Mouse (Mus musculus) midbrain, embryonic 14.5 days (tissue): ENCODE data around the gene Angptl8. TPM values are rescaled to one million over a fixed set of nuclear protein-coding genes. Genes with fewer than 3 reads are reported as not detected.

Experiments used
- ATAC-seq: fragments of 200-750 bp; cut with Nextera tagmentation; 2 replicates; pipeline ENCODE4 v1.8.0; 2017; ENCODE audit warnings: moderate number of reproducible peaks, moderate library complexity; ENCODE audit not compliant: low FRiP score, low TSS enrichment
- DNase-seq: peaks from one replicate; pipeline ENCODE4 v3.0.0-alpha.2; 2015
- H3K27ac ChIP-seq: fragments of 300-500 bp; sonication (generic); replicated peaks from 2 replicates; pipeline ENCODE4 v1.5.1; 2014; ENCODE audit warnings: mild to moderate bottlenecking, low read depth, low read length, moderate library complexity
- H3K27me3 ChIP-seq: fragments of 300-500 bp; sonication (generic); 2 replicates; pipeline ENCODE4 v1.6.1; 2014; ENCODE audit warnings: low read length, control low read depth, mixed read lengths; ENCODE audit not compliant: control insufficient read depth, insufficient read depth
- H3K36me3 ChIP-seq: fragments of 300-500 bp; sonication (generic); 2 replicates; pipeline ENCODE4 v1.6.1; 2014; ENCODE audit warnings: low read length, control low read depth; ENCODE audit not compliant: control insufficient read depth, insufficient read depth
- H3K4me1 ChIP-seq: fragments of 300-500 bp; sonication (generic); 2 replicates; pipeline ENCODE4 v1.6.1; 2014; ENCODE audit warnings: mild to moderate bottlenecking, antibody characterized with exemption, low read length, control low read depth; ENCODE audit not compliant: control insufficient read depth, insufficient read depth
- H3K4me2 ChIP-seq: fragments of 300-500 bp; sonication (generic); 2 replicates; pipeline ENCODE4 v1.6.1; 2014; ENCODE audit warnings: mild to moderate bottlenecking, low read length, moderate library complexity
- H3K4me3 ChIP-seq: fragments of 300-500 bp; sonication (generic); replicated peaks from 2 replicates; pipeline ENCODE4 v1.5.1; 2014; ENCODE audit warnings: low read depth, low read length
- H3K9ac ChIP-seq: fragments of 300-500 bp; sonication (generic); replicated peaks from 2 replicates; pipeline ENCODE4 v1.6.1; 2014; ENCODE audit warnings: mild to moderate bottlenecking, low read length, moderate library complexity
- H3K9me3 ChIP-seq: fragments of 300-500 bp; sonication (generic); 2 replicates; pipeline ENCODE4 v1.6.1; 2016; ENCODE audit warnings: low read length, control low read depth, mixed read lengths; ENCODE audit not compliant: control insufficient read depth
- WGBS: fragments of 180-500 bp; shearing (Covaris S2); extraction: QIAGEN DNeasy Blood & Tissue Kit; methylation state at CpG from one replicate; pipeline ENCODE4 v1.1.7; 2014; 5-methylcytosine and 5-hydroxymethylcytosine counted together
- polyA plus RNA-seq: library from polyadenylated mRNA; unstranded; fragments of >200 nt; fragmentation: Nextera tagmentation; extraction: Ambion mirVana; gene quantifications from 2 replicates; pipeline ENCODE4 v1.2.1, GENCODE M21; 2014

Gene Angptl8
- polyA plus RNA-seq, 1 experiment from 2014 or later: 0.34 TPM

DNA sequence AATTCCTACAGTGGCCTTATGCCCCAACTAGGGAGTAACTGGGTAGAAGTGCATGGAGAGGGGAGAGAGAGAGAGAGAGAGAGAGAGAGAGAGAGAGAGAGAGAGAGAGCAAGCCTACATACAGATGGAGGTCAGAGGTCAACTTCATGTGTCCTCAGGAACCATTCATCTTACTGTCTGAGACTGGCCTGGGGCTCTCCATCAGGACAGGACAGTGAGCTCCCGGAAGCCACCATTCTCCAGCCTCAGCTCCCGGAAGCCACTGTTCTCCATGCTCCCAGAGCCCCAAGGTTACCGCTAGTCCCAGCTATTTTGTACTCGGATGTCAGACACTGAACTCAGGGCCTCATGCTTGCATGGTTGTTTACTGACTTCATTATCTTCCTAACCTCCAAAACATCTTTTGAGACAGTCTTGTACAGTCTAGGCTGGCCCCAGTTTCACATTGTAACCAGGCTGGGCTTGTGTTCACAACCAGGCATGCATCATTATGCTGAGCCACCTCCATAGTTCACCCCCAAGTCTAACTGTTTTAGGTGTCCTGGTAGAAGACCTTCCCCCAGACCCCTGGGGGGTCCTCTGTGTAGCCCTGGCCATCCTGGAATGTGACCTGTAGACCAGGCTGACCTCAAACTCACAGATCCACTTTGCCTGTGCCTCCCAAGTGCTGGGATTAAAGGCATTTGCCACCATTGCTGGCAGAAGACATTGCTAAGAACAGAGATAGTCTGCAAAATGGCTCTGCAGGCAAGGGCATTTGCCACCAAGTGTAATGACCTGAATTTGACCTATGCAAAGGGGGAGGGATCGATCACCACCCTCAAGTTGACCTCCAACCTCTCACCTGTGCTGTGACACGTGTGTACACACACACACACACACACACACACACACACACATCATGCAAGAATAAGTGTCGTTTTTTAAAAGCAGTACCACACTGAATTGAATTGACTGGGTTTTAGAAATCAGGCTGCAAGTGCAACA, 14.7 kb downstream of the Angptl8 start:
- no peaks in the 10 kb centered on the region for H3K27me3 ChIP-seq
- ATAC-seq: no peak
- H3K4me2 ChIP-seq: no peak overlapping the region
- WGBS: 81% methylated on average over 7 of the region's 7 CpGs
- 0 out of 2 replicates have a peak, but pooled peaks cover 8% of the 10 kb centered on the region for H3K4me1 ChIP-seq
- no peak overlapping the region for H3K4me3 ChIP-seq
- no peak overlapping the region for H3K9ac ChIP-seq
- H3K36me3 ChIP-seq: no peaks in the 10 kb centered on the region
- DNase-seq: no peak
- no peak overlapping the region for H3K27ac ChIP-seq
- H3K9me3 ChIP-seq: no peaks in the 10 kb centered on the region

DNA sequence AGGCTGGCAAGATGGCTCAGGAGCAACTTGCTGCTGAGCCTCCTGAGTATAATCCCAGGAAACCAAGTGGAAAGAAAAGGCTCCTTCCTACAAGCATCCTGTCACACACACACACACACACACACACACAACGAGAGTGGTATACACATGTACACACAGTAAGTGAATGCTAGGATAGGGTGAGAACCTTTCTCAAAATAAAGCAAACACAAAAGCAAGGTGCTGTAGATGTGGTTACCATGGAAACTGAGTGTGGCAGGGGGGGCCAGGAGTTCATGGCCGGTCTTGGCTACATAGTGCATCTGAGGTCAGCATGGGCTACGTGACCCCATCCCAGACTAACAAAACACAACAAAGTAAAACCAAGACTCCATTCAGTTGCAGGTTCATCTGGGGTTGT, 15.8 kb downstream of the Angptl8 start:
- H3K4me3 ChIP-seq: no peak overlapping the region
- H3K9ac ChIP-seq: no peak overlapping the region
- 78% methylated on average over 3 of the region's 3 CpGs for WGBS
- no peak for DNase-seq
- H3K9me3 ChIP-seq: no peaks in the 10 kb centered on the region
- no peaks in the 10 kb centered on the region for H3K27me3 ChIP-seq
- H3K4me2 ChIP-seq: peak overlapping the region; percentile 63; the same call in 1 of the 2 replicates
- H3K4me1 ChIP-seq: 0 out of 2 replicates have a peak, but pooled peaks cover 8% of the 10 kb centered on the region
- H3K36me3 ChIP-seq: no peaks in the 10 kb centered on the region
- H3K27ac ChIP-seq: no peak overlapping the region
- ATAC-seq: no peak

DNA sequence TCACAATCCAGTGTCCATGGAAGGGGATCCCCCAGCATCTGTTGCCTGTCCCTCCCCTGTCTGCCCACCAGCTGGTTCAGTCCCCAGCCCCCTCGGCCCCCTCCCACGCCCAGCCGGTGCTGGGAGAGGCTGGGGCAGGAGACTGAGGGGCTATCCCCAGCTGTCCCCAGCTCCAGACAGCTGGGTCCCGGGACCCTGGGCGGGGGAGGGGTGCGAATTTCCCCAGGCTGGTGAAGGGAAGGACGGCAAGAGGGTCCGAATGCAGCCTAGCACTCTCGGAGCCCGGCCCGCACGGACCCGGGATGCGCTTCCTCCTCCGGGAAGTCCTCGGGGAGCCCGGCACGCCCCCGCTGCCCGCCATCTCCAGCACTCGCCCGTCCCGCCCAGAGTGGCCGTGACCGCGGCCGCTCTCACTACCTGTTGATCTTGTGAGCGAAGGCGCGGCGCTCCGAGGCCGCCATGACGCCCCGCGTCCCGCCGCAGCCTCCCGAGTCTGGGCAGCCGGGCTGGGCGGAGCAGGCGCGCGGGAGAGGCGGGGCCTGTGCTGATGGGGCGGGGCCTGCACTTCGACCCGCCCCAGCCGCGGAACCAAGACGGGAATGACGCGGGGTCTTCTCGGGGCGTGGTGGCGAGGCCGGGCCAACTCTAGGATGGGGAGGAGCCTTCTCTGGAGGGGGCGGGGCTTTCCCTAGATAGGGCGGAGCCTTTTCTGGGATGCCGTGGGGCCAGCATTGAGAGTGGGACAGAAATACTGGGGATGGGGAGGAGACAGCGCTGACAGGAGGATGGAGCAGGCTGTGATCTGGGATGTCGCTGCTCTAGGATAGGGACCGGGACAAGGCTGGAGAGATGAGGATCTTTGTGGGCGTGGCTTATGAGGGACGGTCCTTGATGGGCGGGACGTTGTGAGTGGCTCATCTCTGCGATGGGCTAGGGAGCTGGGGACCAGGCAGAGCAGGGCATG, 17.1 kb downstream of the Angptl8 start, which contains the start of gene Dock6:
Dock6 (minus strand) TSS at position 508 of the 964 bp plus-strand sequence.
- H3K27me3 ChIP-seq: no peaks in the 10 kb centered on the region
- no peaks in the 10 kb centered on the region for H3K36me3 ChIP-seq
- no peaks in the 10 kb centered on the region for H3K9me3 ChIP-seq
- H3K4me2 ChIP-seq: peak within 1 kb of the TSS; percentile 63
- peak within 1 kb of the TSS; percentile 42 for H3K4me3 ChIP-seq
- under 1% methylated on average over 67 of the region's 68 CpGs for WGBS
- 0 out of 2 replicates have a peak, but pooled peaks cover 5% of the 10 kb centered on the region for H3K4me1 ChIP-seq
- peak; percentile 82 for DNase-seq
- ATAC-seq: peak; percentile 87
- peak within 1 kb of the TSS; percentile 45; the same call in 1 of the 2 replicates for H3K9ac ChIP-seq
- no peak within 1 kb of the TSS for H3K27ac ChIP-seq

DNA sequence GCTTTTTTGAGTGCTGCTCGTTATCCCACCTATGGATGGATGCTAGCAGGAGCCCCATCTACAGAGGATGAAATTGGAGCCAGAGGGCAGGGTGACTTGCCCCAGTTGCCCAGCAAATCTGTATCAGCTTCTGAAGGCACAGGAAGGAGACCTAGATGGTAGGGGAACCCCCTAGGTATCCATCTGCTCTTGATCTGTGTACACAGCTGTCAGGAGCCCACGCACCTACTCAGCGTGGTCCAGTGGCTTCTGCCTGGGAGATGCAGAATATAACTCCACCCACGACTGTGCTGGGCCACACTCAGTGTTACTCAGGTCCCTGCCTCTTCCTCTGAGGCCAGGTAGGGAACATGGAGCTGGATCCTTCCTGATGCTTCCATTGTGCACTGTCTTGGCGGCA, 18.7 kb downstream of the Angptl8 start:
- Histone ChIP-seq H3K4me3 (no peak overlapping the region), H3K27me3 (no peaks in the 10 kb centered on the region), H3K4me2 (no peak overlapping the region), H3K36me3 (no peaks in the 10 kb centered on the region), H3K9ac (no peak overlapping the region), H3K4me1 (0 out of 2 replicates have a peak, but pooled peaks cover 5% of the 10 kb centered on the region), H3K27ac (no peak overlapping the region), H3K9me3 (no peaks in the 10 kb centered on the region)
- 87% methylated on average over 5 of the region's 5 CpGs for WGBS
- ATAC-seq: no peak
- DNase-seq: no peak

DNA sequence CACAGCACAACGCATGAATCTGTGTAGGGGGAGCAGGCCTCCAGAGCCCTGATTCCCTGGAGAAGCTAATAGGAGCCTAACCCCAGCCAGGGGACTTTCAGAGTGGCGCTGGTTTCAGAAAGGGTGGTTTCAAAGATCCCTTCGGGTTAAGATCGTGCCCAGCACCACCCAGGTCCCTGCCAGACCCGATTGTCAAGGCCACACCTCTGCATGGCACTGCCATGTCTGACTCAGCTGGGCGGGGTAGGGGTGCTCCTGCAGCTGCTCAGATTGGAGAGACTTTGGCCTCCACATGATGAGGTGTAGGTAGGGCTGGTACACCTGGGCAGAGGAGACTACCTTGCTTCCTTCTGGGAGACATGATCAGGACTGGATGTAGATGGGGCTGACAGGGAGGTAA, 19.6 kb downstream of the Angptl8 start:
- H3K9ac ChIP-seq: no peak overlapping the region
- 84% methylated on average over 6 of the region's 6 CpGs for WGBS
- 0 out of 2 replicates have a peak, but pooled peaks cover 5% of the 10 kb centered on the region for H3K4me1 ChIP-seq
- no peak overlapping the region for H3K27ac ChIP-seq
- no peak for DNase-seq
- no peak overlapping the region for H3K4me2 ChIP-seq
- no peaks in the 10 kb centered on the region for H3K36me3 ChIP-seq
- H3K9me3 ChIP-seq: no peaks in the 10 kb centered on the region
- no peak for ATAC-seq
- H3K27me3 ChIP-seq: no peaks in the 10 kb centered on the region
- no peak overlapping the region for H3K4me3 ChIP-seq

DNA sequence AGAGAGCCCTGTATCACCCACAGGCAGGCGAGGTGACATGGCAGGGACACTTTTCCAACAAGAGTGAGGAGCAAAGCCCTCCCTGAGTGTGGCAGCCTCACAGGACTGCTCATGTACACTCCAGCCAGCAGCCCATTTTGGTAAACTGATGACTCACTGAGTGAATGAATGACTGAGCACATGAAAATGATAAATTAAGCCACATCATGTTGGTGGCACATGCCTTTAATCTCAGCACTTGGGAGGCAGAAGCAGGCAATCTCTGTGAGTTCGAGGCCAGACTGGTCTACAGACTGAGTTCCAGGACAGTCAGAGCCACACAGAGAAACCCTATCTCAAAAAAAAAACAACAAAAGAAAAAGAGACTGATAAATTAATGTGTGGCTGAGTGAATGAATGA, 22.2 kb downstream of the Angptl8 start:
- Histone ChIP-seq H3K9me3 (no peaks in the 10 kb centered on the region; the same call in 1 of the 2 replicates), H3K27ac (no peak overlapping the region), H3K36me3 (no peaks in the 10 kb centered on the region), H3K27me3 (no peaks in the 10 kb centered on the region), H3K4me3 (no peak overlapping the region), H3K4me2 (no peak overlapping the region), H3K9ac (no peak overlapping the region), H3K4me1 (0 out of 2 replicates have a peak, but pooled peaks cover 5% of the 10 kb centered on the region)
- WGBS: 78% methylated on average over 2 of the region's 2 CpGs
- ATAC-seq: no peak
- no peak for DNase-seq

DNA sequence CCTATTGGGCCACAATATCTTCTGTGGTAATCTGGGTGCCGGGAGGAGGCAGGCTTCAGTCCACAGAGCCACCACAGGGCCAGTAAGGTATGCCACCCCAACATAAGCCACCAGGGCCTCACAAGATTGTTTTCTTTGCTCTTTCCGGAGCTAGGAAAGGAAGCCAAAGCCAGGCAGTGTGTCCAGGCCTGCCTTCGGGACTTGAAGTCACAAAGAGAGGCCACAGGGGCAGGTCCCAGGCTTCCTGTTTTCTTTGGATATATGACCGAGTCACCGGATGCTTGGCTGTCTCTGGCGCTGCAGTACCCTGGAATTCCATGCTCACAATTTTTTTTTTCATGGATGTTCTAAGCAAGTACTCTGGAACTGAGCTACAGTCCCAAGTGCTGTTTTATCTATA, 22.8 kb downstream of the Angptl8 start:
- ATAC-seq (no peak), DNase-seq (no peak)
- no peaks in the 10 kb centered on the region; the same call in 1 of the 2 replicates for H3K9me3 ChIP-seq
- no peak overlapping the region for H3K4me2 ChIP-seq
- no peak overlapping the region for H3K27ac ChIP-seq
- 81% methylated on average over 6 of the region's 6 CpGs for WGBS
- 0 out of 2 replicates have a peak, but pooled peaks cover under 1% of the 10 kb centered on the region for H3K4me1 ChIP-seq
- no peak overlapping the region for H3K9ac ChIP-seq
- no peak overlapping the region for H3K4me3 ChIP-seq
- no peaks in the 10 kb centered on the region for H3K36me3 ChIP-seq
- H3K27me3 ChIP-seq: no peaks in the 10 kb centered on the region

DNA sequence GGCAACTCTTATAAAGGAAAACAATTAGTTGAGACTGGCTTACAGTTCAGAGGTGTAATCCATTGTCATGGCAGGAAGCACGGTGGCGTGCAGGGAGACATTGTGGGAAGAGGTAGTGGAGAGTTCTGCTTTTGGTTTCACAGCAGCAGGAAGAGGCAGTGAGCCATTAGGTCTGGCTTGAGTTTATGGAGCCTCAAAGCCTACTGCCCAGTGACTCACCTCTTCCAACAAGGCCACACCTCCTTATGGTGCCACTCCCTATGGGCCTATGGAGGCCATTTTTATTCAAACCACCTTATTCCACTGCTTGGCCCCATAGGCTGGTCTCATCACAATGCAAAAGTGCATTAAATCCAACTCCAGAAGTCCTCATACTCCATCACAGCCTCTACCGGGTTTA, 24.3 kb downstream of the Angptl8 start:
- no peak for DNase-seq
- Histone ChIP-seq H3K9ac (no peak overlapping the region), H3K9me3 (no peaks in the 10 kb centered on the region; the same call in 1 of the 2 replicates), H3K4me1 (no peaks in the 10 kb centered on the region), H3K27ac (no peak overlapping the region), H3K27me3 (no peaks in the 10 kb centered on the region), H3K36me3 (no peaks in the 10 kb centered on the region), H3K4me3 (no peak overlapping the region), H3K4me2 (no peak overlapping the region)
- 91% methylated on average over 3 of the region's 3 CpGs for WGBS
- no peak for ATAC-seq
